Mouse (Mus musculus): ENCODE measurements at regions not wholly inside any gene's neighbourhood (a gene's known extent, or its start where the extent isn't known, plus 50 kb on each side); places are given as distances from the start of the nearest gene placed in this dataset.

DNA sequence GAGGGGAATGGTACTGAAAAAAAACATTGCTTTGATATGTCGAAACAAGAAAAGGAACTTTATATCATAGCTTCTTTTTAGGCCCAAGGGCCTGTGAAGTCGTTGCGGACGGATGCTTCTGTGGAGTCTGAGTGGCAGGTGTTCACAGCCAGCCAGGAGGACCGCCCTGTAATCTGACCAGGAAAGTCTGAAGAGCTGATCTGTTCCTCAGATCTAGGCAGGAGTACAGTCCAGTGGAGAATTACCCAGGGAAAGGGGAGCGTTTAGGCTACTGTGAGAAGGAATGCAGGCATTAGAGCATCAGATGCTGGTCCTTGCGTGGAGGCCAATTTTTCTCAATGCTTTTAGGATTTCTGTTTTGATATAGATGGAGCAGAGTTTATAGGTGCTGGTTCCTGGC, 306.1 kb upstream of the Ddhd1 start:
- no peaks in the 10 kb centered on the region for H3K36me3 ChIP-seq (ENCODE audit: control insufficient read depth, insufficient read depth, low read length)
- H3K4me1 ChIP-seq (ENCODE audit: control insufficient read depth, insufficient read depth, low read length), result no peaks in the 10 kb centered on the region
- no peaks in the 10 kb centered on the region for H3K27me3 ChIP-seq (replicated peaks; ENCODE audit: control insufficient read depth, insufficient read depth, low read length)
- no peak for TF ChIP-seq POLR2A (IDR thresholded peaks at IDR 0.05; ENCODE audit: low read depth, low read length)
- no peak for TF ChIP-seq CTCF (conservative IDR thresholded peaks at IDR 0.05; ENCODE audit: insufficient read depth, insufficient read length, low read depth, low read length)
- 69% methylated on average over 7 of the region's 7 CpGs for WGBS
- no peak overlapping the region for H3K27ac ChIP-seq (ENCODE audit: insufficient read depth, low read depth, low read length)
- no peak for DNase-seq
- H3K4me3 ChIP-seq (ENCODE audit: insufficient read depth, low read depth, low read length), result no peak overlapping the region

DNA sequence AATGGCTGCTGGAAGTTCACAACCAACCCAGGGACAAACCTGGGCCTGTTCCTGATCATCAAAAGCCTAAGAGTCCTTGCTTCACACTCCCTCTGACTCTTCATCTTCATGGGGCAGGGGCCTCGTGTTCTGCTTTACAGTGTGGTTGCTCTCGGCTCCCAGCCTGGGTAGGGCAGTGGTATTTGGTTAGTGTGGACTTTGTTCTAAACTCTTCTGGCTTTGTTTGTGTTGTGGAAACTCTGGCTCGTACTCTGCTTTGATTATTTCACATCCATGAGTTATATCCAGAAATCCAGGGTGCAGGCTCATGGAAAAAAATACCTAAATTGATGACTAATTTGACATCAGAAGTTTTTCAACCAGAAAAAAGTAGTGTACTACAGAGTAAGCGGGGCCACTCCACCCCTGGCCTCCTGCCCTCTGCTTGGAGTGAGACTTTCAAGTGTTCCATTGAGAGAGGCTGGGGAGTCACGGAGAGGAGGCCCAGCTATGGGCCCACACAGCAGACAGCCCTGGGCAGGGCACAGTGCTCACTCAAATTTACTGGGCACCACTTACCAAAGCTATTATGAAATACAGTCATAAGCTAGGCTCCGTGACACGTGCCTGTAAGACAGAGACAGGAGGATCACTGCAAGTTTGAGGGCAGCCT, 325.4 kb upstream of the Ddhd1 start:
- H3K4me1 ChIP-seq (ENCODE audit: control insufficient read depth, insufficient read depth, low read length), result no peaks in the 10 kb centered on the region
- no peak overlapping the region for H3K27ac ChIP-seq (ENCODE audit: insufficient read depth, low read depth, low read length)
- H3K4me3 ChIP-seq (ENCODE audit: insufficient read depth, low read depth, low read length), result no peak overlapping the region
- TF ChIP-seq POLR2A (IDR thresholded peaks at IDR 0.05; ENCODE audit: low read depth, low read length), result no peak
- no peak for TF ChIP-seq CTCF (conservative IDR thresholded peaks at IDR 0.05; ENCODE audit: insufficient read depth, insufficient read length, low read depth, low read length)
- WGBS, result 77% methylated on average over 7 of the region's 7 CpGs
- no peaks in the 10 kb centered on the region for H3K27me3 ChIP-seq (replicated peaks; ENCODE audit: control insufficient read depth, insufficient read depth, low read length)
- H3K36me3 ChIP-seq (ENCODE audit: control insufficient read depth, insufficient read depth, low read length), result no peaks in the 10 kb centered on the region
- peak; percentile 24 for DNase-seq

DNA sequence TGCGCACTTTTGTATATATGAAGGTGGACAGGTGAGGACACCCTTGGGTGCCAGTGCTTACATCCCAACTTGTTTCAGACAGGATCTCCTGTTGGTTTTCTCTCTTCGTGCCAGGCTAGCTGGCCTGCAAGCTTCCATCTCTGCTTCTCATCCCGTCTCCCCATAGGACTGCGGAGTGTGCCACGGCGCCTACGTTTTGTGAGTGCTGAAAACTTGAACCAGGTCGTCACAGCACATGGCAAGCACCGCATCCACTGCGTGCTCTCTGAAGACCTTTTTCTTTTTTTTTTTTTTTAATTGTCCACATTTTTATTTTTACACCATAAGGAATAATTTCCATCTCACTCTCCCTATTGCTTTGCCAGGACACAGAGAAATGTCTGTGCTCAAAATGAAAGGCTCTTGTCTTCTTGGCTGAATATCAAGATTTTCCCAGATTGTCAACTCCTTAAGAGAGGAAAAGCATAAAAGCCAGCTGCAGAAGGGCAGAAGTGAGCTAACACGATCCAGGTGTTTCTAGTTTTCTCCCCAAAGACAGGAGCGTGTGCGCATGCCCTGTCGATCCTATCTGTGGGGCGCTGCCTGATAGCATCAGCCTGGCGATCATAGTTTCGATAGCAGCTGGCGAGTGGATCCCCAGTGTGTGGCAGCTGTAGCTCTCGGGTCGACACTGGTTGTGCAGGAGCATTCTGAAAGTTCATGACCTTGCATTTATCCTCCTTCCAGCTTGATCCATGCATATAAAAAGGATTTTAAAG, 326.4 kb upstream of the Ddhd1 start:
- Histone ChIP-seq H3K27ac (ENCODE audit: insufficient read depth, low read depth, low read length) (no peak overlapping the region), H3K4me1 (ENCODE audit: control insufficient read depth, insufficient read depth, low read length) (no peaks in the 10 kb centered on the region), H3K4me3 (ENCODE audit: insufficient read depth, low read depth, low read length) (no peak overlapping the region), H3K36me3 (ENCODE audit: control insufficient read depth, insufficient read depth, low read length) (no peaks in the 10 kb centered on the region), H3K27me3 (replicated peaks; ENCODE audit: control insufficient read depth, insufficient read depth, low read length) (no peaks in the 10 kb centered on the region)
- DNase-seq, result no peak
- 80% methylated on average over 20 of the region's 20 CpGs for WGBS
- no peak for TF ChIP-seq CTCF (conservative IDR thresholded peaks at IDR 0.05; ENCODE audit: insufficient read depth, insufficient read length, low read depth, low read length)
- no peak for TF ChIP-seq POLR2A (IDR thresholded peaks at IDR 0.05; ENCODE audit: low read depth, low read length)

DNA sequence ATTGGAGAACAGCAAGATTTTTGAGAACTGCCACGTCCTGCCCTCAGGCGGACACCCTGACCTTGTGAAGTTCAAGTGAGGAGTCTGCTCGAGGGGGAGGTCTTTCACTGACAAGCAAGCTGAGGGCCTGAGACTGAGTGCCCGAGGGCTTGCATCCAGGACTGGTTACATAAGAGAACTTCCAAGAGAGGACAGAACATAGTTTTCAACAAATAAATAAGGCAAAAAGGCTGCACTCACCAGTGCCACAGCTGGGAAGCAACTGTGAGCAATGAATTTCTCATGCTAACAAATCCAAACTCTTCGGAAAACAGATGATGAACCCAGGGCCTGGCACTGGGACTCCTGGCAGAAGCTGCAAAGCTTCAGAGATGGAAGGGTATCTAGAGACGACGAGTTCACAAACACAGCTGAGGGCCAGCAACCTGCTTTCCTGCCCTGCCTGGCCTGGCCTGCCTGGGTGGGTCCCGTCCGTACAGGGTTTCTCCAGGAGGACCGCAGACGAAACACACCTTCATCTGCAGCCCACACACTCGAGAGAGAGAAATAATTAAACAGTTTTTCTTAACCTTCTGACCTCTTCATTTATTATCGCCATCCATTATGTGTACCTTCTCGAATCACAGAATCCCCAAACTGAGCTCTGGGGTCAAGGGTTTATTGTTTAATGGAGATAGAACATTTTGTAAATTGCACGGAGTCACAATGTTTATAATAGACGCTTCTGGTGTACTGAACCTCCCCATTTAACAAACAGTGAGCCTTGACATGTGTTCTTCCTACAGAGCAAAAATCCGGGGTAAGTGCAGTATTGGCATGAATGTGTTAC, 334.3 kb upstream of the Ddhd1 start:
- H3K27ac ChIP-seq (ENCODE audit: insufficient read depth, low read depth, low read length), result peak overlapping the region; percentile 64
- H3K27me3 ChIP-seq (replicated peaks; ENCODE audit: control insufficient read depth, insufficient read depth, low read length), result no peaks in the 10 kb centered on the region
- no peak for TF ChIP-seq CTCF (conservative IDR thresholded peaks at IDR 0.05; ENCODE audit: insufficient read depth, insufficient read length, low read depth, low read length)
- TF ChIP-seq POLR2A (IDR thresholded peaks at IDR 0.05; ENCODE audit: low read depth, low read length), result no peak
- 60% methylated on average over 17 of the region's 17 CpGs for WGBS
- H3K4me1 ChIP-seq (ENCODE audit: control insufficient read depth, insufficient read depth, low read length), result peaks cover 9% of the 10 kb centered on the region; the same call in 1 of the 2 replicates
- no peaks in the 10 kb centered on the region for H3K36me3 ChIP-seq (ENCODE audit: control insufficient read depth, insufficient read depth, low read length)
- DNase-seq, result peak; percentile 75
- no peak overlapping the region for H3K4me3 ChIP-seq (ENCODE audit: insufficient read depth, low read depth, low read length)

DNA sequence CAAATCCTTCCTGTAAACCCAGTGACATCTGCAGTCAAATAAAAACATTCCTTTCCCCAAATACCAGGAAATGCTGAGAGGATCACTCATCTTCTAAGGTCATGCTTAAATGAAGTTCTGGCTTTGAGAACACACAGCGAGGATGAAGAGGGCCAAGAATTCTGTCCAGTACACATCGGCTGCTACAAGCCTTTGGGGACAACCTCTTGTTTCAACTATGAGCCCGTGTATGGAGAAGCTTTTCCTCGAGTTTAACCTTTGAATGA, 334.9 kb upstream of the Ddhd1 start:
- H3K27ac ChIP-seq (ENCODE audit: insufficient read depth, low read depth, low read length), result peak overlapping the region; percentile 64; the same call in 1 of the 2 replicates
- DNase-seq, result peak; percentile 53
- H3K27me3 ChIP-seq (replicated peaks; ENCODE audit: control insufficient read depth, insufficient read depth, low read length), result no peaks in the 10 kb centered on the region
- WGBS, result 60% methylated on average over 4 of the region's 4 CpGs
- TF ChIP-seq POLR2A (IDR thresholded peaks at IDR 0.05; ENCODE audit: low read depth, low read length) (no peak), CTCF (conservative IDR thresholded peaks at IDR 0.05; ENCODE audit: insufficient read depth, insufficient read length, low read depth, low read length) (no peak)
- no peak overlapping the region for H3K4me3 ChIP-seq (ENCODE audit: insufficient read depth, low read depth, low read length)
- peaks cover 9% of the 10 kb centered on the region; the same call in 1 of the 2 replicates for H3K4me1 ChIP-seq (ENCODE audit: control insufficient read depth, insufficient read depth, low read length)
- no peaks in the 10 kb centered on the region for H3K36me3 ChIP-seq (ENCODE audit: control insufficient read depth, insufficient read depth, low read length)

DNA sequence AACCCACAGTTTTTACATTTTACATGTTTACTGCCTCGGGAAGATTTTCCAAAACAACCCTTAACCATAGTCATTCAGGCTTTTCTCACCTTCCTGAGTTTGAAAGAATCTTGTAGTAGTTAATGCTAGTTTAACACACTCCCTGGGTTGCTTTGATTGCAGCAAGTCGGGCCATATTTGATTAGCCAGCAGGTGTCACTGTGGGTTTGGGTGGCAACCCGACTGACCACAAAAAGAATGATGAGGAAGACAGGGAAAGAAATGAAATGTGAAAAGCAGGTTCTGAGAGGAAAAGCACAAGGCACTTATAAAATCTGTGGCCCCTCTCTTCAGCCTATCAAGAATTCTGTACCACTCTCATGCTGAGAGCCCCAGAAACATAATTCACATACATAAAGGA, 335.7 kb upstream of the Ddhd1 start:
- Histone ChIP-seq H3K4me1 (ENCODE audit: control insufficient read depth, insufficient read depth, low read length) (peaks cover 9% of the 10 kb centered on the region; the same call in 1 of the 2 replicates), H3K27me3 (replicated peaks; ENCODE audit: control insufficient read depth, insufficient read depth, low read length) (no peaks in the 10 kb centered on the region), H3K27ac (ENCODE audit: insufficient read depth, low read depth, low read length) (no peak overlapping the region), H3K4me3 (ENCODE audit: insufficient read depth, low read depth, low read length) (no peak overlapping the region), H3K36me3 (ENCODE audit: control insufficient read depth, insufficient read depth, low read length) (no peaks in the 10 kb centered on the region)
- WGBS, result 4% methylated on average over 3 of the region's 3 CpGs
- TF ChIP-seq CTCF (conservative IDR thresholded peaks at IDR 0.05; ENCODE audit: insufficient read depth, insufficient read length, low read depth, low read length), result peak; percentile 89
- TF ChIP-seq POLR2A (IDR thresholded peaks at IDR 0.05; ENCODE audit: low read depth, low read length), result no peak
- peak; percentile 88 for DNase-seq

DNA sequence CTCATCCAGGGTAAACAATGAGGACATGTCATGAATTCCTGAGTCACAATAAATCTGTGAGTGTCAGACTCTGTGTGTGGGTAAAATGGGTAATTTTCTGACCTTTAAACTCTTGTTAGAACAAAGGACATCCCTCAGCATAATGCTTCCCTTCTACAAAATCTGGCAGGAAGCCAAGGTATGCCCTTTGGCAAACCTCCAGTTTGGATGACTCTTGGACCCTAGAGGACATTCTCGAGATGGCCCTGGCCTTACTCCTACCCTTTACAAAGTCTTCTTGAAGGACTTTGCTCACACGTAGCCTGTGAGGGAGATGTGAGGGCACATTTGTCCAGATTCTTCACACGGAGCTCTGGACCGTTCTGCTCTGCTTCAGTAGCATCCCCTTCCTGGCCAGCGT, 338.8 kb upstream of the Ddhd1 start:
- Histone ChIP-seq H3K27ac (ENCODE audit: insufficient read depth, low read depth, low read length) (peak overlapping the region; percentile 78), H3K36me3 (ENCODE audit: control insufficient read depth, insufficient read depth, low read length) (no peaks in the 10 kb centered on the region), H3K4me3 (ENCODE audit: insufficient read depth, low read depth, low read length) (no peak overlapping the region), H3K4me1 (ENCODE audit: control insufficient read depth, insufficient read depth, low read length) (peaks cover 9% of the 10 kb centered on the region; the same call in 1 of the 2 replicates), H3K27me3 (replicated peaks; ENCODE audit: control insufficient read depth, insufficient read depth, low read length) (no peaks in the 10 kb centered on the region)
- DNase-seq, result peak; percentile 96
- 16% methylated on average over 5 of the region's 5 CpGs for WGBS
- no peak for TF ChIP-seq CTCF (conservative IDR thresholded peaks at IDR 0.05; ENCODE audit: insufficient read depth, insufficient read length, low read depth, low read length)
- no peak for TF ChIP-seq POLR2A (IDR thresholded peaks at IDR 0.05; ENCODE audit: low read depth, low read length)

Data from kidney, adult 2 months (tissue).